Mouse (Mus musculus): ENCODE results near the gene H2-T24. TPM values are rescaled to one million over a fixed set of nuclear protein-coding genes. Genes with fewer than 3 reads are reported as not detected.

Gene H2-T24
- 37.5 and 37.7 TPM in 2 replicates for total RNA-seq (2023)

GRCm38 (mm10) chr17:36020191-36021073, at the start of gene H2-T24:
TSS of gene H2-T24 (minus strand) at chr17:36020560.

GRCm38 (mm10) chr17:36058362-36058761, 38.0 kb upstream of the H2-T24 start, which contains the start of gene Gm11127:
TSS of gene Gm11127 (minus strand) at chr17:36058371.

GRCm38 (mm10) chr17:36042610-36043169, 22.3 kb upstream of the H2-T24 start, which contains the start of the genes H2-T22 and Gm6034:
TSS of gene H2-T22 (minus strand) at chr17:36042747.
TSS of gene Gm6034 (plus strand) at chr17:36042961.

GRCm38 (mm10) chr17:36032351-36032875, 12.1 kb upstream of the H2-T24 start, which contains the start of gene H2-T23:
TSS of gene H2-T23 (minus strand) at chr17:36032855.

GRCm38 (mm10) chr17:35979401-35980362, 40.7 kb downstream of the H2-T24 start, which contains the start of the genes Gnl1 and Prr3:
TSS of gene Gnl1 (plus strand) at chr17:35979851.
TSS of gene Prr3 (minus strand) at chr17:35980236.

GRCm38 (mm10) chr17:35969418-35970389, 50.7 kb downstream of the H2-T24 start, which contains the start of gene Abcf1:
TSS of gene Abcf1 (minus strand) at chr17:35969761.

Other genes starting within 250 kb of the H2-T24 start
- gene Ier3, start 198.9 kb downstream of the H2-T24 start, total RNA-seq (2023) = 146 and 161 TPM in 2 replicates
- 177 and 218 TPM in 2 replicates for gene Flot1, start 197.3 kb downstream of the H2-T24 start, total RNA-seq (2023)
- 358 and 363 TPM in 2 replicates for gene Tubb5, start 182.3 kb downstream of the H2-T24 start, total RNA-seq (2023)
- 19.8 and 27.4 TPM in 2 replicates for gene Mdc1, start 179.0 kb downstream of the H2-T24 start, total RNA-seq (2023)
- 37.7 and 48.1 TPM in 2 replicates for gene Nrm, start 159.2 kb downstream of the H2-T24 start, total RNA-seq (2023)
- gene Ppp1r18, start 155.0 kb downstream of the H2-T24 start, total RNA-seq (2023) = 276 and 319 TPM in 2 replicates
- gene Dhx16, start 140.7 kb downstream of the H2-T24 start, total RNA-seq (2023) = 54.5 and 72.8 TPM in 2 replicates
- 11.3 and 14.5 TPM in 2 replicates for gene 2310061I04Rik, start 123.1 kb downstream of the H2-T24 start, total RNA-seq (2023)
- gene Atat1, start 110.5 kb downstream of the H2-T24 start, total RNA-seq (2023) = 10.8 and 12.3 TPM in 2 replicates
- gene Mrps18b, start 104.2 kb downstream of the H2-T24 start, total RNA-seq (2023) = 18.8 and 24.2 TPM in 2 replicates
- gene Ppp1r10, start 104.1 kb downstream of the H2-T24 start, total RNA-seq (2023) = 65.3 and 65.4 TPM in 2 replicates
- 66.5 and 97.8 TPM in 2 replicates for gene Abcf1, start 50.8 kb downstream of the H2-T24 start, total RNA-seq (2023)
- 43.4 and 73.5 TPM in 2 replicates for gene Gnl1, start 40.7 kb downstream of the H2-T24 start, total RNA-seq (2023)
- gene Prr3, start 40.3 kb downstream of the H2-T24 start, total RNA-seq (2023) = 26.3 and 32.8 TPM in 2 replicates
- 151 and 156 TPM in 2 replicates for gene H2-T23, start 12.3 kb upstream of the H2-T24 start, total RNA-seq (2023)
- 31.0 and 31.3 TPM in 2 replicates for gene H2-T22, start 22.2 kb upstream of the H2-T24 start, total RNA-seq (2023)
- 0.29 TPM in 1 of 2 replicates, not detected in the other for gene Gm6034, start 22.4 kb upstream of the H2-T24 start, total RNA-seq (2023)
- 34.1 and 46.2 TPM in 2 replicates for gene Gm11127, start 37.8 kb upstream of the H2-T24 start, total RNA-seq (2023)
- 0.68 and 1.4 TPM in 2 replicates for gene Gm19684, start 101.1 kb upstream of the H2-T24 start, total RNA-seq (2023)
- gene Gm7030, start 108.9 kb upstream of the H2-T24 start, total RNA-seq (2023) = 1.6 and 2.5 TPM in 2 replicates
- not detected in 2 replicates for gene Gm8909, start 148.0 kb upstream of the H2-T24 start, total RNA-seq (2023)
- gene H2-T3, start 169.7 kb upstream of the H2-T24 start, total RNA-seq (2023) = not detected in 2 replicates
- 28.8 and 46.8 TPM in 2 replicates for gene Rpp21, start 237.5 kb upstream of the H2-T24 start, total RNA-seq (2023)

Data from neutrophil, adult 65 days (primary cell).